Mouse (Mus musculus): ENCODE measurements around the gene Rad51b.

DNA sequence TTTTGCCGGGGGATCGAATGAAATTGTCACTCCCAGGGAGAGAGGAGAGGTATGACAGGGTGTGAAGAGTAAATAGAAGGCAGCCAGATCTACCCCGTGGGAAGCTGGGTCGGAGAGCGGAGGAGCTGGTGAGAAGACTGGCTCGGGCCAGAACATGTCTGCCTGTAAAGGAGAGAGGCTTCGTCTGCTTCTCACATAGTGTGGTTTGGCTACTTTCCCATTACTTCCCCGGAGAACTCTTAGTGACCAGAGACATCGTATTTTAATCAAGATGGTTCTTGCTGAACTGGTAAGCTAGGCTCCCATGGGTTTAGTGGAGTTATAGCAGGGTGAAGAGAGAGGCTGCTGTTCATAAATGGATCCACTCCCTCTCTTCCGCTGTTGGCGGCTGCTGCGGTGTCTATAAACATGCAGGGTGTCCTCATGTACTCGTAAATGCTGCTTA, 438.3 kb downstream of the Rad51b start:
- TF ChIP-seq TBP (conservative IDR thresholded peaks at IDR 0.05; ENCODE audit: low read depth, low read length) (no peak), UBTF (IDR thresholded peaks at IDR 0.05; ENCODE audit: low read depth, low read length) (no peak)
